Mouse (Mus musculus): ENCODE results near the gene Gm18596.

DNA sequence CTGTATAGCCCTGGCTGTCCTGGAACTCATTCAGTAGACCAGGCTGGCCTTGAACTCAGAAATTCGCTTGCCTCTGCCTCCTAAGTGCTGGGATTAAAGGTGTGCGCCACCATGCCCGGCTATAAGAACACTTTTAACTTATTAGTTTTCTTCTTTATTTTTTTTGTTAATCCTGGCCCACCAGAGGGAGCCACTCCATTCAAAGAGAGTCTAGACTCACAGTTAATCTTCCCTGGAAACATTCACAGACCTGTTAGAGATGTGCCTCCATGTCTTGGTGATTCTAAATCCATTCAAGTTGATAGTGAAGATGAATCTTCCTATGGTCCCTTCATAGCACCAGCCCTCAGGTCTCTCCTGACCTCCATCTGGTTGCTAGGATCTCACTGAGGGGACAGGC, 32.6 kb downstream of the Gm18596 start:
- TF ChIP-seq CTCF (IDR thresholded peaks at IDR 0.05; ENCODE audit: low read depth) (no peak), EP300 (IDR thresholded peaks at IDR 0.05; ENCODE audit: low read depth) (no peak)

Data from liver, embryonic 14.5 days (tissue).